Mouse (Mus musculus) brown adipose tissue, adult 24 weeks (tissue): ENCODE data around the gene Cd101. TPM values are rescaled to one million over a fixed set of nuclear protein-coding genes. Genes with fewer than 3 reads are reported as not detected.

ENCODE experiments used
- H3K27ac ChIP-seq: fragments of 200-500 bp; replicated peaks from 2 replicates; pipeline ENCODE4 v1.5.1; 2012; ENCODE audit warnings: low read depth, mild to moderate bottlenecking, low read length
- H3K4me1 ChIP-seq: fragments of 200-500 bp; 2 replicates; pipeline ENCODE4 v1.6.1; 2012; ENCODE audit warnings: low read length, mixed read lengths; ENCODE audit not compliant: control insufficient read depth, insufficient read depth, insufficient read length
- H3K4me3 ChIP-seq: fragments of 200-500 bp; 2 replicates; pipeline ENCODE4 v1.5.1; 2012; ENCODE audit warnings: low read depth, mild to moderate bottlenecking, low read length, moderate library complexity; ENCODE audit not compliant: insufficient read depth
- polyA plus RNA-seq: library from polyadenylated mRNA; stranded (reverse); fragments of >200 nt; gene quantifications from 2 replicates; pipeline ENCODE4 v1.2.4, GENCODE M21; 2012; ENCODE audit not compliant: missing spikeins, insufficient read depth, insufficient read length

Cd101 gene
- polyA plus RNA-seq, 1 experiment: not detected

GRCm38 (mm10) chr3:101003575-101004356, 25.6 kb downstream of the Cd101 start:
- Histone ChIP-seq H3K27ac (peak overlapping the region; percentile 74), H3K4me3 (no peak overlapping the region), H3K4me1 (no peaks in the 10 kb centered on the region)

GRCm38 (mm10) chr3:100999732-101000131, 29.6 kb downstream of the Cd101 start:
- H3K4me3 ChIP-seq: no peak overlapping the region
- no peak overlapping the region for H3K27ac ChIP-seq
- 0 out of 2 replicates have a peak, but pooled peaks cover 4% of the 10 kb centered on the region for H3K4me1 ChIP-seq

- Histone ChIP-seq H3K4me1 (peaks cover 4% of the 10 kb centered on the region; the same call in 1 of the 2 replicates), H3K27ac (no peak overlapping the region), H3K4me3 (no peak overlapping the region)
Measured at GRCm38 (mm10) chr3:100998904-100999340, 30.4 kb downstream of the Cd101 start.

GRCm38 (mm10) chr3:100997785-100998570, 31.4 kb downstream of the Cd101 start:
- Histone ChIP-seq H3K4me3 (no peak overlapping the region), H3K27ac (peak overlapping the region; percentile 6; the same call in 1 of the 2 replicates), H3K4me1 (peaks cover 8% of the 10 kb centered on the region)

GRCm38 (mm10) chr3:100994252-100994651, 35.1 kb downstream of the Cd101 start:
- Histone ChIP-seq H3K27ac (no peak overlapping the region), H3K4me1 (peaks cover 8% of the 10 kb centered on the region), H3K4me3 (no peak overlapping the region)

GRCm38 (mm10) chr3:100993718-100994117, 35.6 kb downstream of the Cd101 start:
- Histone ChIP-seq H3K27ac (peak overlapping the region; percentile 71), H3K4me1 (peaks cover 8% of the 10 kb centered on the region), H3K4me3 (peak overlapping the region; percentile 30; the same call in 1 of the 2 replicates)

- Histone ChIP-seq H3K4me1 (peaks cover 8% of the 10 kb centered on the region), H3K27ac (peak overlapping the region; percentile 1; the same call in 1 of the 2 replicates), H3K4me3 (no peak overlapping the region)
Measured at GRCm38 (mm10) chr3:100993158-100993557, 36.2 kb downstream of the Cd101 start.

- no peak overlapping the region for H3K4me3 ChIP-seq
- peaks cover 4% of the 10 kb centered on the region for H3K4me1 ChIP-seq
- no peak overlapping the region for H3K27ac ChIP-seq
Measured at GRCm38 (mm10) chr3:100990231-100990630, 39.1 kb downstream of the Cd101 start.

GRCm38 (mm10) chr3:100989417-100989816, 39.9 kb downstream of the Cd101 start:
- H3K4me1 ChIP-seq: peaks cover 4% of the 10 kb centered on the region

GRCm38 (mm10) chr3:100979290-100979689, 50.1 kb downstream of the Cd101 start:
- Histone ChIP-seq H3K4me3 (no peak overlapping the region), H3K4me1 (no peaks in the 10 kb centered on the region), H3K27ac (no peak overlapping the region)

More at GRCm38 (mm10) chr3:100989417-100989816, 39.9 kb downstream of the Cd101 start:
- Histone ChIP-seq H3K27ac (no peak overlapping the region), H3K4me3 (no peak overlapping the region)

- H3K4me3 ChIP-seq: no peak overlapping the region
- no peak overlapping the region for H3K27ac ChIP-seq
- no peaks in the 10 kb centered on the region for H3K4me1 ChIP-seq
Measured at GRCm38 (mm10) chr3:100973906-100974305, 55.5 kb downstream of the Cd101 start.

- no peak within 1 kb of the TSS for H3K27ac ChIP-seq
- no peaks in the 10 kb centered on the region for H3K4me1 ChIP-seq
- H3K4me3 ChIP-seq: peak within 1 kb of the TSS; percentile 72
Measured at GRCm38 (mm10) chr3:100969176-100969917, 60.0 kb downstream of the Cd101 start, which contains the start of gene Ttf2. Gene Ttf2, minus strand, starts transcription at chr3:100969663.

- Histone ChIP-seq H3K4me1 (no peaks in the 10 kb centered on the region), H3K4me3 (no peak overlapping the region), H3K27ac (no peak overlapping the region)
Measured at GRCm38 (mm10) chr3:100963849-100964542, 65.4 kb downstream of the Cd101 start.

- no peak overlapping the region for H3K4me3 ChIP-seq
- H3K4me1 ChIP-seq: no peaks in the 10 kb centered on the region
- no peak overlapping the region for H3K27ac ChIP-seq
Measured at GRCm38 (mm10) chr3:100961501-100961900, 67.9 kb downstream of the Cd101 start.
